11 mouse cellular contexts compared by ENCODE assay signal in the genomic region with DNA sequence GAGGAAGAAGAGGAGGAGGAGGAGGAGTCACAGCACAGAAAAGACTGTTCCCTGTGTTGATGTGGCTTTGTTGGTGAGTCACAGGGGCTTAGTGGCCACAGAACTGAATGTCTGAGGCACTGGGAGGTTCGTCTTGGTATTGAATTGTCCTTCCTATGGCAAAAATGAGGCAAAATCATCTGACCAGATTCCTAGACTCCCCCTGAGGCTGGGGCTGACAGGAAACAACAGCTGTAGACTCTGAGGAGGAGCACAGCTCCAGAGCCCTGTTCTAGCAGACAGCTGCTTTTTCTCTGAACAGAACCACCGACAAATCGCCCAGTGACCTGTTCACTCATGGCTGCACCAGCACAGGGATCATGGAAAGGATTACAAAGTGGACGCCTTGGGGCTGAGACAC.
A peak's percentile ranks its signal among the peaks of the same experiment; 100 is the strongest.
DNase-seq lines count a peak whose midpoint lies in the region; ATAC-seq and TF ChIP-seq lines count a peak whose summit lies in the region.
"Had no signal": no experiment of that assay in that cellular context is flagged by ENCODE, and none has a peak within 500 bp of the region (broad histone marks: within the 10 kb centered on the region; RNA-seq: fewer than 3 reads in every experiment).

No protein-coding gene starts in this region.

- DNase-seq in heart, adult 11 months = peak; percentile 96
- DNase-seq in heart, postnatal 36 days = no peak
- peak; percentile 45 for DNase-seq in lung, postnatal 0 days (ENCODE audit: low spot score)
- no peak for DNase-seq in lung, postnatal 14 days
- DNase-seq in hindbrain, embryonic 14.5 days (ENCODE audit: low spot score) = no peak
- DNase-seq in spleen, adult 18-20 months = no peak
- DNase-seq in testis, postnatal 14 days (ENCODE audit: low spot score) = no peak
- DNase-seq: thymus, adult 18-20 months had no signal

- H3K4me2 ChIP-seq in lung, postnatal 0 days (replicated peaks; ENCODE audit: low read depth, low read length) = no peak overlapping the region
- H3K4me2 ChIP-seq in hindbrain, embryonic 14.5 days (replicated peaks) = no peak overlapping the region
- no peak overlapping the region for H3K4me2 ChIP-seq in stomach, embryonic 14.5 days (replicated peaks; ENCODE audit: low read depth, low read length)

- peak; percentile 23; the same call in 1 of the 2 replicates for ATAC-seq in lung, postnatal 0 days
- no peak for ATAC-seq in hindbrain, embryonic 14.5 days (ENCODE audit: low FRiP score)
- ATAC-seq in stomach, embryonic 14.5 days (ENCODE audit: insufficient number of reproducible peaks, insufficient read depth, low FRiP score, low read depth) = peak; percentile 53; the same call in 1 of the 2 replicates
- ATAC-seq: CD4-positive, CD25-positive, alpha-beta regulatory T cell, adult 4 months had no signal

- 47% methylated on average over 4 of the region's 4 CpGs for WGBS in lung, postnatal 0 days
- whole genome bisulfite sequencing in hindbrain, embryonic 14.5 days = 34% methylated on average over 4 of the region's 4 CpGs
- WGBS in stomach, embryonic 14.5 days = 16% methylated on average over 4 of the region's 4 CpGs

- peaks cover 5% of the 10 kb centered on the region for H3K4me1 ChIP-seq in lung, postnatal 0 days (ENCODE audit: insufficient read depth, low read depth, low read length)
- peaks cover 60% of the 10 kb centered on the region for H3K4me1 ChIP-seq in hindbrain, embryonic 14.5 days (replicated peaks; ENCODE audit: control insufficient read depth, insufficient read depth, low read length)
- peaks cover 30% of the 10 kb centered on the region for H3K4me1 ChIP-seq in stomach, embryonic 14.5 days (ENCODE audit: control insufficient read depth, insufficient read depth, low read length)

- no peak for TF ChIP-seq CTCF in lung, postnatal 0 days (IDR thresholded peaks at IDR 0.05)

- no peaks in the 10 kb centered on the region for H3K9me3 ChIP-seq in lung, postnatal 0 days (ENCODE audit: low read length)
- no peaks in the 10 kb centered on the region for H3K9me3 ChIP-seq in hindbrain, embryonic 14.5 days (ENCODE audit: control insufficient read depth, low read length)
- no peaks in the 10 kb centered on the region for H3K9me3 ChIP-seq in stomach, embryonic 14.5 days (ENCODE audit: control insufficient read depth, low read depth, low read length)

- TF ChIP-seq EP300 in lung, postnatal 0 days (IDR thresholded peaks at IDR 0.05) = no peak

- H3K9ac ChIP-seq in lung, postnatal 0 days (replicated peaks; ENCODE audit: low read depth) = no peak overlapping the region
- 0 out of 2 replicates have a peak overlapping the region, but pooled peaks have one; percentile 17 for H3K9ac ChIP-seq in hindbrain, embryonic 14.5 days
- H3K9ac ChIP-seq in stomach, embryonic 14.5 days (replicated peaks; ENCODE audit: low read depth, low read length) = no peak overlapping the region

- H3K27me3 ChIP-seq in lung, postnatal 0 days (replicated peaks; ENCODE audit: insufficient read depth, low read length) = no peaks in the 10 kb centered on the region
- no peaks in the 10 kb centered on the region for H3K27me3 ChIP-seq in hindbrain, embryonic 14.5 days (ENCODE audit: control insufficient read depth, insufficient read depth, low read length)
- H3K27me3 ChIP-seq in stomach, embryonic 14.5 days (ENCODE audit: control insufficient read depth, insufficient read depth, low read length) = no peaks in the 10 kb centered on the region

- intact Hi-C loops in heart, postnatal 36 days (cut with DNase I) = loop anchor here (5.0 kb wide), 1 partner anchor 369 kb away; the partner anchor contains the start of genes Chek2 and Hscb

- H3K4me3 ChIP-seq in lung, postnatal 0 days (ENCODE audit: low read depth, low read length) = no peak overlapping the region
- H3K4me3 ChIP-seq in hindbrain, embryonic 14.5 days (replicated peaks; ENCODE audit: low read length) = no peak overlapping the region
- no peak overlapping the region for H3K4me3 ChIP-seq in stomach, embryonic 14.5 days (ENCODE audit: low read depth, low read length)
- H3K4me3 ChIP-seq: erythroblast, embryonic 14.5 days had no signal

- no peaks in the 10 kb centered on the region for H3K36me3 ChIP-seq in lung, postnatal 0 days (ENCODE audit: insufficient read depth, low read length)
- no peaks in the 10 kb centered on the region for H3K36me3 ChIP-seq in hindbrain, embryonic 14.5 days (replicated peaks; ENCODE audit: control insufficient read depth, insufficient read depth)
- no peaks in the 10 kb centered on the region for H3K36me3 ChIP-seq in stomach, embryonic 14.5 days (ENCODE audit: control insufficient read depth, insufficient read depth, low read length)

- no peak overlapping the region for H3K27ac ChIP-seq in lung, postnatal 0 days (ENCODE audit: low read length)
- H3K27ac ChIP-seq in hindbrain, embryonic 14.5 days = peak overlapping the region; percentile 4; the same call in 1 of the 2 replicates
- H3K27ac ChIP-seq in stomach, embryonic 14.5 days (ENCODE audit: low read length) = peak overlapping the region; percentile 36; the same call in 1 of the 2 replicates

Comparison
In these comparisons a context has a peak if more than half of its experiments do, and no peak if none do; other contexts are left out.
1. DNase-seq: peak in heart, adult 11 months (single experiment) and lung, postnatal 0 days (single experiment); none in heart, postnatal 36 days (0 of 2), lung, postnatal 14 days (single experiment), hindbrain, embryonic 14.5 days (single experiment), spleen, adult 18-20 months (0 of 2) and testis, postnatal 14 days (single experiment).